Mouse (Mus musculus): ENCODE data around the gene Zfp617.
"Not testable (repeated sequence)": the region's sequence is repeated elsewhere in the genome, so short reads cannot be mapped to it uniquely, and the experiment has no call there.

Gene Zfp617

DNA sequence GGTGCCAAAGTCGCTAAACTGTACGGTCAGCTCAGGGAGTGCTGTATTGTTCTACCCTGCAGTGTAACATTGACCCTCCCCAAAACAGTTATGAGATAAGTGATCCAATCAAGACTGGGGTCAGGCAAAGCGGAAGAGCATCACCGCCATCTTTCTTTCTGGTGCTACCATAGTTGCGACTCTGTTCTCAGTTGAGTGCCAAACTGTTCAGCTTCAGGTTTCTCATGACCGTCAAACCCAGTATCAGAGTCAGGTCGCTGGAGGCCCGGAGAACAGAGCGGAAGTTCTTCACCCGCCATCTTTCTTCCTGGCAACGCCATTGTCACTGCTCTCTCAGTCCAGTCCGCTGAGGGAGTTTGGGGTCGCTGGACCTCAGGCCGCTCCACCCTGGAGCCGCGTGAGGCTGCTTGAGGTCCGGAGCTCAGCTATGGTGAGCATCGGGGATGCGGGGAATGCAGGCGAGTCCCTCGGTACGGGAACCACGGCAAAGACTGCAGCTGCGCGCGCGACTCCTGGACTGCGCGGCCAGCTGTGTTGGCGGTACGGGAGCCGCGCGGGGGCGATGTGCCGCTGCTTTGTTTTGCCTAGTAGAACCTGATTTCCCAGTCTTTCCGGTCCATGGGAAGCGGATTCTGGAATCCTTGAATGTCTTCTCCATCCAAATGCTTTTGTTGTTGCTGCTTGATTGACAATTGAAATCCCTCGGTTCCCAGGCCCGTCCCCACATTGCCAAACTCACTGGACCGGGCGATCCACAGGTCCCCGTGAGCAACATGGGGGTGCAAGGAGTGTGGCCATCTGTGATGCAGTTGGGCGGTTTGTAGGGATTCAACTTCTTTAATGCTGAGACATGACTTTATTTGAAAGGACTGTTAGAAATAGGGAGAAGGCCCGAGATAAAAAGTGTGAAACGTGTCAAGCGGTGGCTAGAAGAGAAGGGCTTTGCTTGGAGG is at the start of gene Zfp617, which contains the start of gene Zfp882:
TSS of gene Zfp617 (plus strand) at position 327 of the 953 bp plus-strand sequence.
TSS of gene Zfp882 (plus strand) at position 300 of the 953 bp plus-strand sequence.
- peak; percentile 88 for DNase-seq (ENCODE audit: low spot score)

DNA sequence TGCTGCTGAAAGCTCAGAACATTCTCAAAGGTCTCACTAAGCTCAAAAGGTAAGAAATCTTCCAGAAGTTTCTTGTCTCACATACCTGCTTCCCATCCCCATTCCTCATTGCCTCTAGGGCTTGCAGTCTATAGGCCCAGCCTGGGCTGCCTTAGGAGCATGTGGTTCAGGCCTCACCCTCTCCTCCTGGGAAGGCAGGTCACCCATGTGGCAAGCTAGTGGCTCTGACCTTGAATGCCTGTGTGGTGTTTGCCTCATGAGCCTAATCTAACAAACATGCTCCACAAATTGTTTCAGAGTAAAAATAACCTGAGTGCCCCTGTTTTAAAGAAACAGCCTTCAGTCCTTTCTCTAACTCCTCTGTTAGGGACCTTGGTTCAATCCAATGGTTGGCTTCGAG is 46.9 kb upstream of the Zfp617 start:
- DNase-seq (ENCODE audit: low spot score) = not testable (repeated sequence)

DNA sequence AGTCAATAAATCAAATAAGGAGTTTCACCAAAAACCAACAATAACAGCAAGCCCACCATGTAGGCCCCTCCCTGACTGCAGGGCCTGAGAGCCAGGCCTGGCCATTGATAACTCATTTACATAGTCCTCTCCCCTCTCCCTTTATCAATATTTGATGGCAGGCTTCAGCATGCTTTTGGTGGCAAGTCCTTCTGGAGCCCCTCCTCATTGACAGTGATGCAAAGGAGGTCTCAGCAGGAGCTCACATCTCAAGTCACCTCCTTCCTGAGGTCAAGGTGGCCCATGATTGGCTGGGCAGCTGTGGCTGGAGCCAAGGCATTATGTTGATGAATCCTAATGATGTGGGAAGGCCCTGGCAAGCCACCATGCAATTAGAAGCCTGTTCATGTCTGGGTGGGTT is 46.4 kb upstream of the Zfp617 start:
- DNase-seq (ENCODE audit: low spot score) = not testable (repeated sequence)

DNA sequence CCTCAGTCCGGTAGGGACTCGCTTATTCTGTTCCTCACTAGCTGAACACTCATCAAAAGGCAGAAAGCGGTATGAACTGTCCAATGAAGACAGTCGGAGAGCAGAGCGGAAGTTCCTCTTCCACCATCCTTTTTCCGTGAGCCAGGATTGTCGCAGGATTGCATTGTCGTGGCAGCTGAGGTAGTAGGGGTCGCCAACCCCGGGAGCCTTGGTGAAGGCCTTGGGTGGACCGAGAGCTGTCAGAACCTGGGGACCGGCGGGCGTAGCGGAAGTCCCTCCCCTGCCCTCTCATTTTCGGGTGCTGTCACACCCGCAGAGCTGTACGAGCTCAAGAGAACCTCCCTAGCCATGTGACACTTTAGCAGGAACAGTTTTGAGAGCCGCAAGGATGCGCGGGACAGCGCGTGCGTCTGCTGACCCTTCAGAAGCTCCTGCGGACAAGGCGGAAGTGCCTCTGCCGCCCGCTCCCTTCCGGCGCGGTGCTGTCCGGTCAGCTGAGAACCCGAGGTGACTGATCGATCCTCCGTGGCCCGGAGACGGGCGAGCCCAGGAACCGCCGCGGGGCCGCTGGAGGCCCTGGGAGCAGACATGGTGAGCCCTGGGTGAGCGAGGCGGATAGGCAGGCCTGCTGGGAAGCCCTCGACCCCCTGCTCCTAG is 26.7 kb upstream of the Zfp617 start, which contains the start of gene Zfp709:
TSS of gene Zfp709 (plus strand) at position 402 of the 657 bp plus-strand sequence.
- DNase-seq (ENCODE audit: low spot score) = peak; percentile 73

DNA sequence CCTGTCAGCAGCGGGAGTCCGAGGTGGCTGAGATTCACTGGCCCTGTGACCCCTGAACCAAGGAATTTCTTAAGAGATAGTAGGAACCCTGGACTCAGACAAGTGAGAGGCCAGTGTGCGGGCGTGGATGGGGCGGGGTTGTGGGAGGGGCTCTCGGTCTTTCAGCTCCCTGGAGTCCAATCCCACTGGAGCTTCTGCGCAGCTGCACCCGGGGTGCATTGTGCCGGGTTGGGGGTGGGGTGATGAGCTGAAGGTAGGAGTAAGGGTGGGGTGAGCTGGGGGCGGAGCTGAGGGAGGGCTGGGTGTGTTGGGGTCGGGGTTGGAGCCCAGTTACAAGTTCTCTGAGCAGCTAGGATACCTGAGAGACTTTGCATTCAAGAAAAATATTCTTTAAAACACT is 7.8 kb upstream of the Zfp617 start:
- DNase-seq (ENCODE audit: low spot score) = not testable (repeated sequence)

DNA sequence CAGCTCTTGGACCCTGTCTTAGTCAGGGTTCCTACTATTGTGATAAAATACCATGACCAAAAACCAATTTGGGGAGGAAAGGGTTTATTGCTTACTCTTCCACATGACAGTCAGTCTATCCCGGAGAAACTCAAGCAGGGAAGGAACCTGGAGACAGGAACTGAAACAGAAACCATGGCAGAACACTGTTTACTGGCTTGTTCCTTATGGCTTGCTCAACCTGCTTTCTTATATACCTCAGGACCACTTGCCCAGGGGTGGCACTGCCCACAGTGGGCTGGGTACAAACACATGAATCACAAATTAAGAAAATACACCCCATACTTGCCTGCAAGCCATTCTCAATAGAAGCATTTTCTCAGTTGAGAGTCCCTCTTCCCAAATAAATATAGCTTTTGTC is 5.4 kb upstream of the Zfp617 start:
- DNase-seq (ENCODE audit: low spot score) = not testable (repeated sequence)

DNA sequence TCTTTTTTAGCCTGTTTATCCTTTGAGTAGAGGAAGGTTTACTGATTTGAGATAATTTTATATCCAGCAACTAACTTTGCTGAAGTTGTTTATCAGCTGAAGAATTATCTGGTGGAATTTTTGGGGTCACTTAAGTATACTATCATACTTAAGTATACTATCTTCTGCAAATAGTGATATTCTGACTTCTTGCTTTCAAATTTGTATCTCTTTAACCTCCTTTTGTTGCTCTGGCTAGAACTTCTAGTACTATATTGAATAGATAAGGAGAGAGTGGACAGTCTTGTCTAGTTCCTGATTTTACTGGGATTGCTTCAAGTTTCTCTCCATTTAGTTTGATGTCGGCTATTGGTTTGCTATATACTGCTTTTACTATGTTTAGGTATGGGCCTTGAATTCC is 1.6 kb upstream of the Zfp617 start:
- DNase-seq (ENCODE audit: low spot score) = no peak

DNA sequence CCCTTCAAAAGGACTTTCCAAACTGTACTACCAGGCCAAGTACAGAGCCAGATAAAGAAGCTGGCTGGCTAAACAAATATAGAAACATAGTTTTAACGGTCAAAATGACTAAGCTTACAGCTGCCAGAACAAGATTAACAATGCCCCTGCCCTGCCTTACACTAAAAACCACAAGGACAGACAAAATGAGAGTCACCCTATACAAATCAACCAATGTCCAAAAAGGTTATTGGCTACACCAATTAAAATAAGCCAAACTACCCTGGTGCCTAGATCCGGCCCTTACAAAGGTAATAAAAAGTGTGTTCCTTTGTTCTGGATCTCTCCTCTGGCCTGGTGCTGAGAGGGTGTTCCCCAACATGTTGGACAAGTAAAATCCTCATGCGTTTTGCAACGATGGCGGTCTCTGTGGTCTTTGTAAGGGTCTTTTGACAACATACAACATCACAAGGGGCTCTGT is 607 bp upstream of the Zfp617 start:
- DNase-seq (ENCODE audit: low spot score) = no peak

DNA sequence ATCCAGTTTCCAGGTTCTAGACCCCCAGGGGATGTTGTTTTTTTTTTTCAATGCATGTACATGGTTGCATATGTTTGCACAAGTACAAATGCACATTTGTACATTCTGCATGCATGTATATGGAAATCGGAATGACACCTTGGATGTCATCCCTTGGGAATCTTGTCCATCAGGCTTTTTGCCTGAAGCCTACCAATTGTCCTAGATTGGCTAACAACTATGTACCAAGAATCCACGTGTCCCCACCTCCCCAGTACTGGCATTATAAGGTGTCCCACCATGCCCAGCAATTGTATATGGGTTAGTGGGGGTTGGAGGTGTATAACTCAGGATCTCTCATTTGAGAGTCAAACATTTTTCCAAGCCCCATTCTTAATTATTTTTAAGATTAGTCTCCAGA is 3.9 kb downstream of the Zfp617 start:
- no peak for DNase-seq (ENCODE audit: low spot score)

DNA sequence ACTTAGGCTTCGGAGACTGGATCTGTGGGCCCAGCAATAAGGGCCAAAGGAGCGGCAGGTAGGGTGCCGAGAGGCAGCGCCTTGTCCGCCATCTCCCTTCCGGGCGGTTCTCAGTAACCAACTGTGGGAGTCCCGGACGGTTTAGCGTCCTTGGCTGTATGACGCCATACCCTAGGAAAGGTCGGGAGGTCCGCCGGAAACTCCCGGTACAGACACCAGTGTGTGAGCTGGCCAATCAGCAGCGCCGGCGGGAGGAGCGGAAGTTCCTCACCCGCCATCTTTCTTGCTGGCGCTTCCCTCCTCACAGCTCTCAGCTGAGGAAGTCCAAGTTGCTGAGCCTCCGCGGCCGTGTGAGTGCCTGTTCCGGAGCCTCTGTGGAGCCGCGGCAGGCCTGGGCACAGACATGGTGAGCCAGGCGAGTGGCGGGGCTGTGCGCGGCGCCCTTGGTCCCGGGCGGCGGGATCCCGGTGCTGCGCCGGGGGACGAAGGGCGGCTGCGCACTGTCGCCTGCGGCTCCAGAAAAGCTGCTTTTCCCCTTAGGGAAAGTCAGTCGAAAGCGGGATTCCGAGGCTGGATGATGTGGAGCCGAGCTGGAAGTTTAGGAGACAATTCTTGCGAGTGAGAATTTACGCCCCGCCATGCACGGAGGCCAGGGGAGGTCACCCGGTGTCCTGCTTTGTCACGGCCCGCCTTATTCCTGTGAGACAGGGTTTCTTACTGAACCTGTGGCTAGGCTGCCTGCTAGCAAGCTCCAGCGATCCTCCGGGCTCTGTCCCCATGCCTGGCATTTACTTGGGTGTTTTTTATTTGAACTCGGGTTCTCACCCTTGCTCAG is 14.3 kb downstream of the Zfp617 start:
- DNase-seq (ENCODE audit: low spot score) = peak; percentile 89

DNA sequence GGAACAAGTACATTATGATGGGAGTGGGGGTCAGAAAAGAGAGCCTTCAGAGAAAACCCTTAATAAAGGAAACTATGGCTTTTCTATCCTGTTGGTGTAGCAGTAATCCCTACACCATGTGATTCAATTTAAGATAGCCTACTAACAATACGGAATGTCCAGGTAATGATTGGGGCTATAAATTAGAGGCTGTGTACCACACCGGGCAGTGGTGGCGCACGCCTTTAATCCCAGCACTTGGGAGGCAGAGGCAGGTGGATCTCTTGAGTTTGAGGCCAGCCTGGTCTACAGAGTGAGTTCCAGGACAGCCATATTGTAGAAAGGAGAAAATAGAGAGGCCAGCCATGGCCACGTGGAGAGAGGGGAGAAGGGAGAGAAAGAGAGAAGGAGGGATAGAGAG is 17.4 kb downstream of the Zfp617 start:
- no peak for DNase-seq (ENCODE audit: low spot score)

DNA sequence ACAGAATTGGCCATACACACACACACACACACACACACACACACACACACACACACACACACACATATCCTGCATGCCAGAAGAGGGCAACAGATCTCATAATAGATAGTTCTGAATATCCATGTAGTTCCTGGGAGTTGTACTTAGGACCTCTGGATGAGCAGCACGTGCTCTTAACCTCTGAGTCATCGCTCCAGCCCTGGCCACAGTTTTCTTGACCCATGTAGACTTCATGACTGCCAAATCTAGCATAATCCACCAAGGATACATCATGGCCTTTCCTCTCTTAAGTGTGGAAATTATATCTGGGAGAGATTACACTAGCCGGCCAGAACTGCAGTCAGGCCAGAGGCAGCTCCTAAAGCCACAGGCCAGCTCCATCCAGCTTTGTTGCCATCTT is 18.1 kb downstream of the Zfp617 start:
- no peak for DNase-seq (ENCODE audit: low spot score)

DNA sequence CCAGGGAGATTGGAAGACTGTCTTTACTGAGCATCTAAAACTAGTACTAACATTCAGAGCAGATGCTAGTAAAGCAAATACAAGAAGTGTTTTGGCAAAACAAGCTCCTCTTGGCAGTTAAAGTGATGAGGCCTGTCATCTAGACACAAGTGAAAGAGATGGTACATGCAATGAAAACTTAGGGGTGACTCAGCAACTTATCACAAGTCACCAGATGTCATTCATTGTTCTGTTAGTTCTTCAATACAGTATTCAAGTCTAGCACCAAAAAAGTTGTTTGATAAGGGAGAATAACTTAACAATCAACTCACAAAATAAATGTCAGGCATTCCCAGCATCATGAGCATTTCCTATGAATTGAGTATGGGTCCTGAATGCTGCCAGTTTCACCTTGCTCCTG is 19.3 kb downstream of the Zfp617 start:
- no peak for DNase-seq (ENCODE audit: low spot score)

DNA sequence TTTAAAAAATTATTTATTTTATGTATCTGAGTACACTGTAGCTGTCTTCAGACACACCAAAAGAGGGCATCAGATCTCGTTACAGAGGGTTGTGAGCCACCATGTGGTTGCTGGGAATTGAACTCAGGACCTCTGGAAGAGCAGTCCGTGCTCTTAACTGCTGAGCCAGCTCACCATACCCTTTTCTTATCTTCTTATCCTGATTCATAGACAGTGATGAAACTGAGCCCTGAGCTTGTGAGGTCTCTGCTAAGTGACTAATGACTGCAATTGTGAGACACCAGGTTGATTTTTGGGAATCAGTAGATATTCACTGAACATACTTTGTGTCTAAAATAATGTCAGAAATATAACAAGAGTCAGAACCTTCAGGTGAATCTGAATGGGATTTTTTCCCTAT is 29.6 kb downstream of the Zfp617 start:
- DNase-seq (ENCODE audit: low spot score) = not testable (repeated sequence)

DNA sequence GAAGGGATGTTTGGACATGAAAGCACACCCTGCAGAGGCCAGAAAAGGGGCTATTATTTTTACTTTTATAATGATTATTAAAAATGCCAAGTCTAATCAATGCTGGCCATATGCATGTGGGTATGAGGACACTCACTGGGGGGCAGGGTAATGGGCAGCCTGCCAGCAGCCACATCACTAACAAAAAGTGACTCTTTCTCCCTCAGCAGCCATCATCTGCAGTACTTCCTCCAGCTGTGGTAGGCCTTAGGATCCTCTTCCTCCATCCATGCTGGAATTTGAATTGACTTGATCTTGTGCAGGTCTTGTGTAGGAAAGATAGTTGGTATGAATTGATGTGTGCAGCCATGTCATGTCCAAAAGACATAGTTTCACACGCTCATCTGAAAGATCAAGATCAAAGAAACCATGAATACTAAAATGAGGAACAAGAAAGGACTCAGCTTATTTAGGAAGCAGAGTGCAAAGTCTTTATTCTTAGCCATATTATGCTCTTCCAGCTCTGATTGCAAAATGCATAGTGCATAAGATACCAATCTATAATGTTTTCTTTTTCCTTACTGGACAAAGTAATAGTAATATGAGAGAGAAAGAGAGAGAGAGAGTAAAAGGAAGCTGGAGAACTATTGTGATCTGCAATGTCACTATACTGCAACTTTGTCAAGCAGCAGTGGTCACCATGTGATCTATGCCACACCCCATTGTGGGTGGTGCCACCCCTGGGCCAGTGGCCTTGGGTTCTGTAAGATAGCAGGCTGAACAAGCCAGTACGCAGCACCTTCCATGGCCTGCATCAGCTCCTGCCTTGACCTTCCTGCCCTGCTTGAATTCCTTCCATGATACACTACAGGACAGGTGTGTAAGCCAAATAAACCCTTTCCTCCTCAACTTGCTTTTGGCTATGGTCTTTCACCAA is 32.1 kb downstream of the Zfp617 start:
- no peak for DNase-seq (ENCODE audit: low spot score)

DNA sequence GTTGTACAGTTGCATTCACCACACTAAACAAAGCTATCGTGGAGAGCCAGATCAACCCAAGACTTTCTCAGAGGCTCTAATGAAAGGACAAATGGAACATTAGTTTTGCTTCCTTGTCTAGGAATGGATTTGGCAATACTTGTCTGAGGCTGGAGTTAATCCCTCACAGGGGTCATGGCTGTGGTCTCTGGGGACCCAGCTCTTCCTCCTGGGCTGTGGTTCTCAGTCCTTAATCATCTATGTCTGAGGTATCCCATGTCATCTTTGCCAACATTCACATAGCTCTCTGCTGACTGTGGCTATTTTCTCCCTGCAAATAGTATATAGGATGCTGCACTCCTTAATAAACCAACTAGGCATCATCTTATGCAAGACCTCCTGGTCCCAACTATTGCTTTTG is 33.3 kb downstream of the Zfp617 start:
- DNase-seq (ENCODE audit: low spot score) = no peak

DNA sequence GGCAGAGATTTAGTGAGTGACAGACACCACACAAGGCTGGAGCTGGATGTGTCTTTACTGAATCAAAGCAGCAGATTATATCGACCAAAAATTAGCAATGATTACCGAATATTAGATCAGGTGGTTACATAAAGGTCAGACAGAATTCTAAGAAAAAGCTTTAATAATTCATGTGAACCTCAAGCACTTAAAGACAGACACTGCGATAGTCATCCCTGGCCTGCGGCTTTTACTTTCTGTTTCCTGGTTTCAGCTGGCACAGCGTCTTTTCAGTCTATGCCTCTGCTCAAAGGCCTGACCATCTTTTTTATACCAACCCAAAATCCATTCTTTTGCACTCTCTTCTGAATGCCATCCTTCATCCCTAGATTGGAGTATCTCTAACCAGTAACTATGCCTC is 40.2 kb downstream of the Zfp617 start:
- DNase-seq (ENCODE audit: low spot score) = no peak

DNA sequence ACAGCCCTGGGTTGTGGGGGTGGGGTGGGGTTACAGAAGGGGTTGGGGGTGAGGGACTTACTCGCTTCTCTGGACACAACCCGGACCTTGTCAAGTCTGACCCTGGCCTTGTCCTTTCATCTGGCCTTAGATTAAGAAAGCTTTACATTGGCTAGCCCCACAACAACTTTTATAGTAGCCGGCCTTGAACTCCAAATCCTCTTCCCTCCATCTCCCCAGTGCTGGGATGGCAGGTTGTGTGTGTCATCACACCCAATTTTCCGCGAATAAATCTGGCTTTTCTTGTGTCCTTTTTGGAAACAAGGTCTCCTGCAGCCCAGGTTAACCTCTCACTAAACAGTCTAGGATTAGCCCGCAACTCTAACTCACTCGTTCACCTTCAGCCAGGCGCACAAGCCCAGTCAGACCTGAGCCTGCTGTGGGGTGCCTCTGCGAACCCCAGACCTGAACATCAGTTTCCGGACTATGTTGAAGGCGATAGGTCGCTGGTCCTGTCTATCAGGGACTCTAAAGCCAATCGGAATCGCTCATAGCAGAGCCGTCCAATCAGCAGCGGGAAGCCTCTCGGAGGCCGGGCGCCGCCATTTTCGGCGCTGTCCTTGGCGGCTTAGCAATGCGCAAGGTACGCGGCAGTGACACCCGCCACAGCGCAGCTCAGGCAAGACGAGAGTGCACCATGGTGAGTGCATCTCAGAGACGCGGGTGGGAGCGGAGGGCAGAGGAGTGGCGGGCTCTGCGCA is 42.2 kb downstream of the Zfp617 start, which contains the start of gene Zfp961:
TSS of gene Zfp961 (plus strand) at position 557 of the 740 bp plus-strand sequence.
- peak; percentile 98 for DNase-seq (ENCODE audit: low spot score)

DNA sequence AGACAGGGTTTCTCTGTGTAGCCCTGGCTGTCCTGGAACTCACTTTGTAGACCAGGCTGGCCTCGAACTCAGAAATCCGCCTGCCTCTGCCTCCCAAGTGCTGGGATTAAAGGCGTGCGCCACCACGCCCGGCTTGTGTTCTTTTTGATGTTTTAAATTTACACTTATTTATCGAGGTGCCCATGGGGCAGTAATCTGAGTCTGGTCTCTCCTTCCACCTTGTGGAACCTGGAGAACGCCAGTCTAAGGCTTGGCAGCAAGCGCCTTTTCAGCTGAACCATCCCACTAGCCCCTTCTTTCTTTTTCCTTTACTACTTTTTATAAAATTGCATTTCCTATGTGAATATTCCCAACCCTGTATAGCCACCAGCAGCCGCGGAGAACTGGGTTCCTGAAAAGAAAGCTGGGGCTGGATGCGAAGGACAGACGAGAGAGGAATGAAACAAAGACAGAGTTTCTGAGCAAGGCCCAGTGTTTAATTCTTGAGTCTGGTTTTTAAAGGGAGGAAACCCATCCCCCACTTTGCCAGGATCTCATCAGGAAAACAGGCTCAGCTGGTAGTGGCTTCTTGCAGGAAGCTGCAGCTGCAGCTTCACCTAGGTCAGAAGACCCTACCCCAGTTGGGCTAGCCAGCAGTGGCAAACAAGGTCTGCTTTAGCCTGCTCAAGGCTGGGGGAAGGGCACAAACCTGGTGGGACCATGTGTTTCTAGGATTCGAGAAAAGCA is 43.2 kb downstream of the Zfp617 start:
- no peak for DNase-seq (ENCODE audit: low spot score)

All from testis, postnatal 10 days (tissue).